Mouse (Mus musculus): ENCODE measurements around the gene D430041D05Rik. TPM values are rescaled to one million over a fixed set of nuclear protein-coding genes. Genes with fewer than 3 reads are reported as not detected.

Gene D430041D05Rik
- total RNA-seq, 2 experiments from 2014 or later: 0.03 TPM

DNA sequence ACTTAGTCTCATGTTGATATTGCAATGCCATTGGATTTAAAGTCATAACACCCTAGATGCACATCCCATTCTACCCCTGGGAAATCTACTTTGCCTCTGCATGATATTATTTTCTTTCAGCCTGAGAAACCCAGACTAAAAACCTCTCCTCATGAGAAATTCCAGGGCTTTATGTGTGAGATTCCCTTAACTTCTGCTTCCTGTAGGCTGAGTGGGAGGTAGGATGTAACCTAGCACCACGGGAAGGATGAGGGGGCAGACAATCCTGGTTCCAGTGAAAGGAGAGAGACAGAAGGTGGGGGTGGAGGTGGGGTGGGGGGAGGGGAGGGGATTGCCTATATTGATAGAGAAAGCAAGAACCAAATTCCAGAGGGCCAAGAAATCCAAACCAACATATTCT, 110.9 kb downstream of the D430041D05Rik start:
- DNase-seq (ENCODE audit: low spot score): no peak
- intact Hi-C loops (cut with DNase I): no loop called here

DNA sequence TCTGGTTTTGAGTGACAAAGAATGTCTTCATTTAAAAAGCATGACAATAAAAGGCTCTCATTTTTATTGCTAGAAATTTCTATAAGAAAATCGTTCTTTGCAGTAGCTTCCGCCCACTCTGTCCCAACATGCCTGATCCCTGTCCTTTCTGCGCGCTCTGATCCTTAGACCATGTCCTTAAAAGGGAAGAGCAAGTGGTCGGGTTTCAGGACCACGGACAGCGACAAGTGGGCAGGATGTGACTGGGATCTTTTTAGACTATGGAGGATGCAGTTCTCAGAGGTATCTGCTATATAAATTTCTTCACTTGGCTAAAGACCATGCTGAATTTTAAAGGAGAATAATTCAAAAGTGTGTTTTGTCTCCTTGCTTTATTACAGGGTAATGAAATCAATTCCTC, 111.7 kb downstream of the D430041D05Rik start:
- intact Hi-C loops (cut with DNase I): no loop called here
- no peak for DNase-seq (ENCODE audit: low spot score)

DNA sequence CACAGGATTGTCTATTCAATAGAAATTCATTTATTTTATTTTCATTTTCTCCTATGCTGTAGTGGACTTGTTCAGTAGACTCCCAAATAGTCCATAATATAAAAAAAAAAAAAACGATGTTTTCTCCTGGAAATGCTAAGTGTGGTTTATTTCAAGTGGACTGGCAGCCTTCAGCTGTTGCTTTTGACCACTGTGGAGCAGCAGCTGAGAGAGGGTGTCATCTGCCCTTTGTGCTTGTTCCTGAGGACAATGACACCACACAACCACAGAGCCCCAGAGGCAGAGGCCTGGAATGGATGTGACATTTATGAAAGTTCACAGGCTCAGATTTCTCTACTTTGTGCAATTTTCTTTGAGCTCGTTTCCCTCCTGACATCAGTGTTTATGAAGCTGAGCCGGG, 124.0 kb downstream of the D430041D05Rik start:
- intact Hi-C loops (cut with DNase I): no loop called here
- DNase-seq (ENCODE audit: low spot score): no peak

DNA sequence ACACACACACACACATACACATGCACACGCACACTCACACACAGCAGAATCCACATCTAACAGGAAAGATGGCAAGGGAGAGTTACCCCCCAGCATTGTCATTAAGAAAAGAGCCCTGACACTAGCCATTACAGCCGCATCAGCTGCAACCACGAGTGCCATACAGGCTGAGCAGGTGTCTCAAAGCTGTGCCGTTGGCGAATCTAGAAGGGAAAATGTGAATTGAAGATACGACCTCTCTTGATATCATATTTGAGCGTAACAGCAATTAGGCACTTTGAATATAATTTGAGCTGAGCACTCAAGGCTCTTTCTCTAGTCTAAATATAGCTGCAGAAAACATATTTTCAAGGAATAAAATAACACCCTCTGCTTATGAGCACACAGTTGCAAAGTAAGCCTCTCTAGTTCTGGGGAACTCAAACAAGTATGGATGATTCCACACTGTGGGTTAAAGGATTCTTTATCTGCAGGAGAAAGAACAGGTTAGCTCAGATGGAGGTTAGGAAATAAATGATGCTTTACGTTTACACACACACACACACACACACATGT, 127.3 kb downstream of the D430041D05Rik start:
- intact Hi-C loops (cut with DNase I): no loop called here
- no peak for DNase-seq (ENCODE audit: low spot score)

DNA sequence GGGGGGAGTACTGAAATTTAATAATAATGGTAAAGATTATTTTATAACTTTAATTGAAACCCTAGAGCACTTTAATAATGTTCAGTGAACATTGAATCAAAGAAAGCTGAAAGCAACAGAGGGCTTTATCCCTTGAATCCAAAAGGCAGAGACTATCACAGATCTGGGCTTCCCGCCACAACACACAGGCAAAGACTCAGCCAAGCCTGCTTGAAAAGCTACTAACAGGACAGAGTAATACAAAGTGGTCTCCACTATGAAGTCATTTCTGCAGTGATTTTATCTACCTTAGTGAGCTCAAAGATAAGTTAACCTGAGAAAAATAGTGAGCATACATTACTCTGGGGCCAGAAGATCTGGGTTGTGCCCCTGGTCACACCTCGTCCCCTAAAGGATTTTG, 128.0 kb downstream of the D430041D05Rik start:
- intact Hi-C loops (cut with DNase I): no loop called here

DNA sequence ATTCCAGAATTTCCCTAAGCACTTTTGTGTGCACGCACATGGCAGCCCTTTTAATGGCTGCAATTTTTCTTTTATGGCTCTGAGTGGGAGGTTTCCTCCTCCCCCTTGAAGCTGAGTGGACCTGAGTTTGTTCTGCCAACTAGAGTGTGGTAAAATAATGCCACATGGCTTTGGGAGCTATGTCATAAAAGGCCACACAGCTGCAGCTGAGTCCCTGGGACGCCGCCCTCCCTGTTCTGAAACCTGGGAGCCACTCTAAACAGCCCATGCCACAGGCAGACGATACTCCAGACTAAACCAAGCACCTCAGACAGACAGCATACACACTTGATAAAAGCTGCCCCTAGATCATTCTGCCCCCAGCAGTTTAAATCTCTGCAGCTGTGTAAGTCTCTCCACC, 143.8 kb downstream of the D430041D05Rik start:
- DNase-seq (ENCODE audit: low spot score): no peak
- intact Hi-C loops (cut with DNase I): no loop called here

More for the DNA sequence above, 128.0 kb downstream of the D430041D05Rik start:
- DNase-seq (ENCODE audit: low spot score): no peak

DNA sequence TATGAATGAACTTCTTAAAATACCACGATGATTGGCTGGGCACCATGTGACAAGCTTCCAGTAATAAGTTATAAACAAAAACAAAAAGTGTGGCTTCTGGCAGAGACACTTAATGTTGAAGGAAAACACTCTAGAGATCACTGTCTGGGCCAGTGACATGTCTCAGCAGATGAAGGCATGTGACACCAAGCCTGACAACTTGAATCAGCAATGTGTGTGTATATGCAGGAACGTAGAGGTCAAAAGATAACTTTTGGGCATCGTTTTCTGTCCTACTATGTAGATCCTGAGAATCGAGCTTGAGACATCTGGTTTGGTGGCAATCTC, 149.1 kb downstream of the D430041D05Rik start:
- DNase-seq (ENCODE audit: low spot score): no peak
- intact Hi-C loops (cut with DNase I): no loop called here

DNA sequence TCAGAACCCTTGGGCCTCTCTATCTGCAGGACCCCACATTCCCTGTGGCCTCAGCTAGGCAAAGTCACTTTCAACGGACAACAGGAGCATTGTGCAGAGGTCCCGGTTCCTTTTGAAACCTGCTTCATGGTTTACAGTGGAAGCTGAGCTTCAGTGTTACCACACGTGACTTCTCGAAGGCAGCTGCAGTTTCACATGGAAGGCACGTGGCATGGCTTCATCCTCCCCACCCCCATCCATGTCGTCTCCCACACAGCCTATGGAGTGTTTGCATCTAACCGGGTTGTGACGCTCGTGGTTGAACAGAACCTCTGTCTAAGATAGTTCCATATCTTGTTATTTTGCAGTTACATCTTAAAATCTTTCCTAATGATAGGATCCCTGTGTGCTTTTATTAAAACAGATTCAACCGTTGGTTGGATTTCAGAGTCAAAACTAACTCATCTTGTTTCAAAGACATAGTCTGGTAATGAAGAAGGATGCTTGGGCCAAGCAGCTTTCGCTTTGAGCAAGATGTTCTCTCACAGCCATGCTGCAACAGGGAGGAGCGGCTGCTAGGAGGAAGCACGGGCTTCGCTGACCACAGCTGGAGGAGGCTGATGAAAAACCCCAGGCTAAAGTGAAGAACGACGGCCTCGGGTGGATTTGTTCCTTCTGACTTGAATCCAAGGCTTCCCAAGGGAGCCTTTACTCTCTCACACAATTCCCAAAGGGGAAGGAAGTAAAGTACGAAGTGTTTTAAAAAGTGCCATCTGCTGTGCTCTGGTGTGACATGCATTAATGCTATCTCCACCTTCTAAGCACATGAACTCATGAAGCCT, 149.7 kb downstream of the D430041D05Rik start:
- intact Hi-C loops (cut with DNase I): no loop called here
- DNase-seq (ENCODE audit: low spot score): no peak

DNA sequence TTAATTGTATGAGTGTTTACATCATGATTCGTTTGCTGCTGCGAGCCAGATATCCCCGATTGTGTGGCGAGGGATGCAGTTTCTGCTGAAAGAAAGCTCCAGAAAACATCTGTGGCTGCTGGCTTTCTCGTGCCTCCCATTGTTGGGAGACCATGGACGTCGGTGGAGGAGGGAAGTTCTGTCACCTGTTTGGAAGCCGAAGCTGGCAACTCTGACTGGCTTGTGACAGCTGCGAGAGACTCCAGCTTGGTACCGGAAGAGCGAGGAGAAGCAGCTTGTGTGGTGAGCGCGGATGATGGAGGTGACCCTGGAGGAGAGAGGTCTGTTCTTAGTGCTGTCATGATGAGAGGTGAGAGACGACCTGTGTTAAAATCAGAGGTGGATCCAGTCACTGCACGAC, 154.2 kb downstream of the D430041D05Rik start:
- DNase-seq (ENCODE audit: low spot score): no peak
- intact Hi-C loops (cut with DNase I): no loop called here

DNA sequence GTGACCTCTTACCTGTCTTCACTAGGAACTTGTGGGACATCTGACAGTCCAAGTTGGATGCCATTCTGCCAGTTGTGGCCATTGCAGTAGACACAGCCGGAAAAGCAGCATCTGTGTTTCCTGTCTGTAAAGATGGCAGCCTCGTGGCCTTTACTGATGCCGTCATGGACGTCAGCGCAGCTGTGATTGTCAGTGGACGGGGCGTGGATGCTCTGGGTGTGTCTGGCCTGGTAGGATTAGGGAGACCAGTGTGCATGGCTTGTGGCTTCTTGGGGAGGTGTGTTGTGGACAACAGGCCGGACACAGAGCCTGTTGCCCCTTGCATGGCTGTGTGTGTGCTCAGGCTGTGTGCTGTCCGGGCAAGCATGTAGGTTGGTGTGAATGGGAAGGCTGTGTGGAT, 155.9 kb downstream of the D430041D05Rik start:
- no peak for DNase-seq (ENCODE audit: low spot score)
- intact Hi-C loops (cut with DNase I): no loop called here

DNA sequence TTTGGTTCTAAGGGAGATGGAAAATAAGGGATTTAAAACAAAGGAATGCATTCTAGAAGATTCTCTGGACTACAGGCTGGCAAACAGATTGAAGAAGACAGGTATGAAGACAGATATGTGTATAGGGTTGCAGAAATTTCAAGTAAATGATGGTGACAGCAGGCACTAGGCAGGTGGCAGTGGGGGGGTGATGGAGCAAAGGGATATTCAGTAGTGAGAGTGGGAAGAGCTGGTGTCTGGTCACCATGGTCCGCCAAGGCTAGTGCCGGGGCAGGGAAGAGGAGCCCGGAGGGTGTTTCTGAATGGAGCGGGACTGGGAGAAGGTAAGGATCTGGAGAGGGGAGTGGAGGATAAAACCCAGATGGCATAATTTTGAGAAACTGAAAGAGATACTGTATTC, 157.5 kb downstream of the D430041D05Rik start:
- intact Hi-C loops (cut with DNase I): no loop called here
- DNase-seq (ENCODE audit: low spot score): no peak

DNA sequence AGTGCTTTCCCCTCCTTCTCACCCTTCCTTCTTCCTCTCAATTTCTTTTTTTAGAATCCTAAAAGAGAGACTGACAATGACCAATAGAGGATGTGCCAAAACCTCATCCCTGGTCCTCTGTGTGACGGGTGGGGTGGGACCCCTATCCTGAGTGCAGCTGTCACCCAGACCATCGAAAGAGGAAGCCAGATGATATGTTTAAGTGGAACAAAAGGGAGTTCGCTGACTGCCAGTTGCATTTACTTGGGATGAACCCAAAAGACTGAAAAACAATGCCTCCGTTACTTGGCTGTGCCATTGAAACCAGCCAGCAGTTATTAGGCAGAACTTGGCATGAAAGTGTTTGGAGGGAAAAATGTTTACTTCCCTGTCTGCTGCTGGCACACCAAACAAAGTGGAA, 159.2 kb downstream of the D430041D05Rik start:
- no peak for DNase-seq (ENCODE audit: low spot score)
- intact Hi-C loops (cut with DNase I): no loop called here

DNA sequence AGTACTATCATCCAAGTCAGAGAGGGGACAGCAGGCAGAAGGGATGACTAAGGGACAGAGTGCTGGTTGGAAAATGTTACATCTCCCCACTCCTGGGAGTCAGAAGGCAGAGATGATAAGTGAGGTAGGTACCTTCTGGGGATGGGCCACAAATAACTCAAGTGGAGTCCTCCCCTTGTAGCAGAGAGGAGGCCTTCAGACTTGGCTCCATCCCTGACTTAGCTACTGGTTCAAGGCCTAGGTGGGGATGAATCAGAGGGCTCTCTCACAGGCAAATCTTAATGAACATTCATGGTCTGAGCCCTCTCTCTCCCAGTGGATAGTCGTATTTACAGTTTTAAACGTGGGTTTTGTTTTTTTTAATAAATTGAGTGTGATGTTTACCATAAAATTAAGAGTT, 161.0 kb downstream of the D430041D05Rik start:
- DNase-seq (ENCODE audit: low spot score): no peak
- intact Hi-C loops (cut with DNase I): no loop called here

DNA sequence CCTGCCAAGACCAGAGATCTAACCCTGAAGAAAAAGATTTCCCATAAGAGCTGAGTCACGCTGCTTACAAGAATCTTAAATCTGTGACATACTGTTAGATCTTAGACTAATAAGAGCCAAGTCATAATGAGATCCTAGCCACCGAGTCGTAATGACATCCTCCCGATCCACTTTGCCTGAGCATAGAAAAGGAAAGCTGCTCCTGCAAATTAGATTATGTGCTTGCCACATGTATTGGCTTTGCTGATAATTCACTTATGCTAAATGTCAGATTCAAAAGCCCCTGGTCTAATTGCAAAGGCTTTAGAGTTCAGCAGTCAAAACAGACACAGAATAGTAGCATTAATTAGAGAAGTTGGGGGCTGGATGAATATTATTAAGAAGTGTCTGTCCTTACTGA, 164.0 kb downstream of the D430041D05Rik start:
- intact Hi-C loops (cut with DNase I): no loop called here
- no peak for DNase-seq (ENCODE audit: low spot score)

DNA sequence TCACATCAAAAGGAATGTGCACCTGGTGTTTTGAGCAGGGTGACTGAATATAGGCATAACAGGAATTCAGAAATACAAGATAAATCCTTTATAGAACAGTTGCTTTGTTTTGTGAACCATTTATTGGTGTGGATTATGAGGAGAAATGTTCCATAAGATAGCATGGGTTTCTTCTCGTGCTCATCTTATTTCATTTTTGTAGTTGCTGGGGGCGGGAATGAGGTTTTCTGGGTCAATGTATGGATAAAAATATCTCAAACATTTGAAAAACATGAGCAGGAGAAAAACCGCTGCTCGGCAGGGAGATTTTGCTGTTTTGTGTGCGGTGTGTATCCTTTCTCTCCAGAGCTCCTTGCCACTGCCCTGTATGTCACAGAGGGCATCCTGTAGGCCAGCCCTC, 168.8 kb downstream of the D430041D05Rik start:
- intact Hi-C loops (cut with DNase I): no loop called here
- DNase-seq (ENCODE audit: low spot score): no peak

DNA sequence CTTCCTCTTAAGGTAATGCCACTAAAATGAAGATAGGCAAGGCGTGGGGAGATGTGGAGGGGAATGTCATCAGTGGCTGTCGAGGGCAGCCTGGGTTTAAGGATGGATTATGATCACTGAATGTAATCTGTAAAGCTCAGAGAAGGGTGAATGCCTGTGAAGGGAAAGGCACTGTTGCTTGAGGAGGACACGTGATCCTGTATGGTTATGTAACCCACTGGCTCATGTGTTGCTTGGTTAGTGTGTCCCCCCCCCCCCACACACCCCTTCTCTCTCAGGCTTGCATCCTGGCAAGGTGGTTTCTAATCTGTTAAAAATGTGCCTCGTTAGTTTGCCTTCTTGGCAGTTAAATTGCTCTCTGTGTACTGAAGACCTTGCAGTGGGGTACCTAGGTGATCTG, 173.7 kb downstream of the D430041D05Rik start:
- intact Hi-C loops (cut with DNase I): no loop called here
- DNase-seq (ENCODE audit: low spot score): no peak

DNA sequence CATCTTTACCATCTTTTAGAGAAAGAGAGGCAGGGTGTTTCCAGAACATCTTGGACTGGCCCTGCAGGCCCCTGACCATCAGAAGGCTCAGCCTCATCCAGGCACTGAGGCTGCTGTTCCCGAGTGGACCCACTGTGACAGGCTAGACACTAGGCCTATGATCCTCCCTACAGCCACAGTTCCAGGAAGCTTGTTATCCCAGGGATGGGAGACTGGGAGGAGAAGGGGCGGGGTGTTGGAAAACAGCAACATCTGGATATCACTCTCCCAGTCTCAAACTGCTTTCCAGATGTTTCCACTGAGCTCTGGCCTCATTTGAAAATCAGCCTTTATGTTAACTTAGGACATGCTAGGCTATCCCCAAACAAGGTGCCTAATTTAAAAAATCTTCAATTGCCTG, 180.4 kb downstream of the D430041D05Rik start:
- no peak for DNase-seq (ENCODE audit: low spot score)
- intact Hi-C loops (cut with DNase I): no loop called here

DNA sequence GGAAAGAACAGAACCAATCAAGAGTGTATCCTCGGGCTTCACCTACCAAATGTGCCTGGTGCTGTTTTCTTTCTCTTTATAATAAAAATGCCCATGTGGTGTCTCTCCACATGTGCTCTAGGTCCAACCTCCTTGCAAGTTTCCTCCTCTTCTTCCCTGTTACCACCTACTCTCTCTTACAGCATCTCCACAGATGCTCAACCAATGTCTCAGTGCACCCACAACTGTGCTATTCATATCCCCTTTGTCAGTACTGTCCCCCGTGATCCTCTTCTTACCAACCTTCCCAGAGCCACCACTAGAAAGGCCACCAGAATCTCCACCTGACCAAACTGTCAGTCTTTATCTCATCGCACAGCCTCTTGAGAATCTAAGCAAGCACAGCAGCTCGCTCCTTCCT, 184.8 kb downstream of the D430041D05Rik start:
- no peak for DNase-seq (ENCODE audit: low spot score)
- intact Hi-C loops (cut with DNase I): no loop called here

DNA sequence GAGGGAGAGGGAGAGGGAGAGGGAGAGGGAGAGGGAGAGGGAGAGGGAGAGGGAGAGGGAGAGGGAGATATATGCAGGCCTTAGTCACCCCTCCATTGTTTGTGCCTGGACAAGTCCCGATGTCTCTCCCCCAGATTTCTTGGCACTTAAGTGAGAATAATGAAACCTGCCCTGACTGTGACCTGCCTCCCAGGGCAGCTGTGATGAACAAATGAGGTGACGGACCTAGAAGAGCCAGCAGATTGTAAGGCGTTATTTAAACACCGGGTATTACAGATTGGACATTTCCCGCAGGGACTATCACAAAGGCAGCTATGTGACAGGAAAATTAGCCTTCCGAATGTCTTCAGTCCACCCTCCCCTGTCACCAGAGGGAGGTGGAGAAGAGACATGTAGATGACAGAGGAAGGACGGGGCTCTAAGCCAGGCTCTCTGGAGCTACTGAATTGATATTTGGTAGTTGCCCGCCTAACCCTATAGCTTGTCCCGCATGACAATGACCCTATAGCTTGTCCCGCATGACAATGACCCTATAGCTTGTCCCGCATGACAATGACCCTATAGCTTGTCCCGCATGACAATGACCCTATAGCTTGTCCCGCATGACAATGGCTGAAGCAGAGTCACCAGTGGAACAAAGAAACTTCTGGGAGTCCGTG, 191.0 kb downstream of the D430041D05Rik start:
- no peak for DNase-seq (ENCODE audit: low spot score)
- intact Hi-C loops (cut with DNase I): no loop called here

DNA sequence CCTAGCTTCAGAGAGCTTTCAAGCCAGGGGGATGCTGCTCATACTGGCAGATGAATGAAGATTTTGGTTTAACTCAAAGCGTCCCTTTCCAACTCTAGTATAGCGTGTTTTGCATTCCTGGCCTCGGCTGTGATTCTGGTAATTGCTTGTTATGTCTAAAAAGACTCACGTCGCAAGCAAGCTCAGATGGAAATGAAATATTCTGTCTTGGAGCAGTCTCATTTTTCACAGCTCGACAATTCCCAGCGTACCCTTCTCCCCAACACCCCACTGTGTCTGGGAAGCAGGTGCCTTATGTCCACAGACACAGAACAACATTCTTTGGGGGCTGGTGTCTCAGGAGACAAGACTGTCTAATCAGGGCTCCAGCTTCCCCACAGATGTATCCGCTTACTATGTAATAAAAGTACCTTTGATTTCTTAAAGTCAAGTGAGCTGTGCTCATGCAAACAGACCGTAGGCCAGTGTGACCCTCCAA, 192.2 kb downstream of the D430041D05Rik start:
- intact Hi-C loops (cut with DNase I): no loop called here
- no peak for DNase-seq (ENCODE audit: low spot score)

DNA sequence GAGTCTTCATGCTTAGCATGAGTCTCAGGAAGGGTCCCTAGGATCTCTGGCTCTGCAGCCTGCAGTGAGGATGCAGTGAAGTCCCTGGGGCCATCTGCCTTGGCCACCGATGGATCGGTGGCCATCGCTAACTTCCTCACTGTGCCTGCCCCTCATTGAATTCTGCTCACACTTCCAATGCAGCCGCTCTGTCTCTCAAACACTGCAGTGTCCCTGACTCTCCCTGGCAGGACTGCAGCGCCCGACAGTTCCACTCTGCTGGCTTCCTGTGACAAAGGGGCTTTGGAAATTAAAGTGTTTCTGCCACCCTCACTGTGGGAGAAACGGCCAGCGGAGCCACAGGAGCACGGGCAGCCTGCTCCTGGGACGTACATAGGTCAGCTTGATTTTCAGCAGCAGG, 192.7 kb downstream of the D430041D05Rik start:
- intact Hi-C loops (cut with DNase I): no loop called here
- no peak for DNase-seq (ENCODE audit: low spot score)
